Mouse (Mus musculus) heart, postnatal 4 days (tissue): ENCODE results near the gene Pcca. TPM values are rescaled to one million over a fixed set of nuclear protein-coding genes. Genes with fewer than 3 reads are reported as not detected.
A peak's percentile ranks its signal among the peaks of the same experiment; 100 is the strongest.
"Not testable (repeated sequence)": the region's sequence is repeated elsewhere in the genome, so short reads cannot be mapped to it uniquely, and the experiment has no call there.

ENCODE experiments used
- DNase-seq: peaks from one replicate; pipeline ENCODE4 v3.0.0; 2021
- total RNA-seq, 2 experiments: library from RNA; stranded (reverse); gene quantifications; 2 replicates each; pipeline ENCODE4 v1.2.3; 2021

Gene Pcca
- 10 to 100 TPM; 26.3 to 34.9 TPM for total RNA-seq

DNA sequence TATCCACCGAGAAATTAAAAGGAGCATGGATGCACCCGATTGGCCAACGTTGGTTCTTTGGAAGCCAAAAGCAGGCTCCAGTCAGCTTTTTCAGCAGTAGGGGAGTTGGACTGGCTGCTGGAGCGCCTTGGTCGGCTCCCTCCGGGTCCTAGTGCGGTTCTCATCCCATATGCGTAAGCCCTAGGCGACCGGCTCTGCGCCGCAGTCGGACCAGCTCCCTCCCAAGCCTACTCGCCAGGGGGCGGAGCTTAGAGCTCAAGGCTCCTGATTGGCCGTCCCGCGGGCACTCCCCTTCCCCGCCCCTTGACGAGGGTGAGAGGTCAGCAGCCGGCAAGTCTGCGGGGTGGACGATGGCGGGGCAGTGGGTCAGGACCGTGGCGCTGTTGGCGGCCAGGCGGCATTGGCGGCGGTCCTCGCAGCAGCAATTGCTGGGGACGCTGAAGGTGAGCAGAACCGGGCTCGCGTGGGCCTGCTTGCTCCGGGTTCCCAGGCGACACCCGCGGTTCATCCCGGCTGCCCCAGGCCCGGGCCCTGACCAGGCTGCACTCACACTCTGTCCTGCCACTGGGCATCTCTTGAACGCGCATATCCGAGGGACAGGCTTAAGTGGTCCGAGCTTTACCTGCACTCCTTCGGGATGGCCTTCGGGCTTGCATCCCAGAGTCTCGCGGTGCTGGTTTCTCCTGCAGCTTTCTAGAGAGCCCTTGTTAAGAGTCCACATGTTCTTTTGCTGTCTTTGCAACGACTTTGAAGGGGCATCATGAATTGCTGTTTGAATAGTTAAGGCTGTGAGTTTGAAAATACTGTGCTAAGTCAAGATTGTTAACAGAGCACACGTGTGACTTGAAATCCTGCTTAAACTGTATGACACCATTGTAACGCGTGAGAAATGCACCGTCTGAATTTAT is at the start of gene Pcca:
Gene Pcca, plus strand, starts transcription at position 308 of the 908 bp plus-strand sequence.
- DNase-seq: peak; percentile 97

DNA sequence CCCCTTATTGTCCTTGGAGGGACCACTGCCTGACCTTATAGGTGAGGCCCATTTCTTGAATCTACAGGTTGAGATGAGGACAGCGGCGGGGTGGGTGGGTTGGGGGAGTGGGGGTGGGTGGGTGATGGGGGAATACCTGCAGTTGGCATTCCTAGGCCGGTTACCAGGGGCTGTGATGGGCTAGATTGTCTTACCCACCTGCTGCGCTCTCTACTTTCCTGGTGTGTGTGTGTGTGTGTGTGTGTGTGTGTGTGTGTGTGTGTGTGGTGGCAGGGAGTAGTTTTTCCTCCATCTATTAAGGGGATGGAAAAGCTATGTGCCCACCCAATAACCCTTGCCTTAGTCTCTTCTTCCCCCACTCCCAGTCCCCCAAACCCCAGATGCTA is 49.7 kb upstream of the Pcca start:
- no peak for DNase-seq

DNA sequence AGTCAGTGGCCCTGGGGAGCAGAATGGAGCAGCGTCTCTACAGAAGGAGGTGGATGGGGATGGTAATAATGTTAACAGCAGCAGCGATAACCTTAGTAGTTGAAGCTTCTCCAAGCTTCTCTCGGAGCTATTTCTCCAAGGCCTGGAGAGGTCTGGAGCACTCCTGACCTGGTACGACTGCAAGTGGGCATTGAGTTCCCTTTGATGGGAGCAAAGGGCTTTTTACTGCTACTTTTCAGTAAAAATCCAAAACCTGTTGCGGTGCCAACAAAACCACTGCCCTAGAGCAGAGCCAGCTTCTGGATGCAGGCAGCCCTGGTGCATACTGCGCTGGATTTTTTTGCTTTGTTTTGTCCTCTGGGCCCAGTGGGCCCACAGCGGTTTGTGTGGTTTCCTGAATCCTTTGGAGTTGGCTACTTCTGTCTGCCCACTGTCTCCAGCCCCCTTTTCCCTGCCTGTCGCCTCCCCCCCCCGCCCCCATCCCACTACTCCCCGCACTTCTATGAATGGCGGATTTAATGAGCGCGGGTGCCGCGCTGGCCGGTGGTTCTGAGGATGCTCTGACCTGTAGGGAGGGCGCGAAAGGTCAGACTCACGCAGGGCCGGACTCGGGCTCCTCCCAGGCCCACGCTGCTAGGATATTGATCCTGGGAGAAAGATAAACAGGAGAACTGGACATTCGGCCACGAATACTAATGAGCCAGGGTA is 49.1 kb upstream of the Pcca start:
- no peak for DNase-seq

DNA sequence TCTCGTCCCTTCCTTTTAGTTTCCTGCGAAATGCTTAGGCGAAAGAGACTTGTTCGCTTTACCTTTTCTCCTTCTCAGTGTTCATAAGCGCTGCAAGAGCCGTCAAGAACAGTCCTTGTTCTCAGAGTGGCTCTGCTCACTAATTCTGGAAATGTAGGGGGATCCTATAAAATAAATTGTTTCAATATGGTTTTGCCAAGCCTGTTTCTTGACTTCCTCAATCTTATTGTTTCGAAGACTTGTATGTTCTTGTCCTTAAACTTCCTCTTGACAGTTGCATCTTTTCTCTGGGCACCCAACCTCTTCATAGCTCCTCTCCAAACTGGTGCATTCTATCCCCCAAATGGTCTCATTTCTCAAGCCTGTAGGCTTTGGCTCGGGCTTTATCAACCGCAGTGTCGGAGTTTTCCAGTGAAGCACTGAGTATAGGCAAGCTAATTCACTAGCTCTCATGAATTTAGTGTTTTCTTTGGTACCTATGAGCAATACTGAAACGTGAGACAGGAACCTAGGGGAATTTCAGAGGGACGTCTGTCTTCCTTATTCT is 48.4 kb upstream of the Pcca start:
- no peak for DNase-seq

DNA sequence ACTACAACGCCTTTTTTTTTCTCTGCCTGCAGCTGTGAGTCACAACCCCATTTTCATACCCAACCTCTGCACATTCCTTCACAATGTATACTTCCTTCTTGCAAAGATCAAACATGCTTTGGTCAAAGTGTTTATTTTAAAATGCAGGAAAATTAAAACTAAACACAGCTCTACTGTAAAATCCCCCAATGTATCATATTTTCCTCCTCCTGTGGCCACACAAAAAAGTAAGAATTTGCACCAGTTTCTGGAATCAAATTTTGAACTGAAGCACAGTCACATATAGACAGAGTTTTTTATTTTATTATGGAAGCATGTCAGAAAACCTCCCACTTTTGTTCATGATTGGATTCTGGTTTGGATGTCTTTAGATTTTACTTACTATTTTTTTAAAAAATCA is 47.5 kb upstream of the Pcca start:
- DNase-seq: no peak

DNA sequence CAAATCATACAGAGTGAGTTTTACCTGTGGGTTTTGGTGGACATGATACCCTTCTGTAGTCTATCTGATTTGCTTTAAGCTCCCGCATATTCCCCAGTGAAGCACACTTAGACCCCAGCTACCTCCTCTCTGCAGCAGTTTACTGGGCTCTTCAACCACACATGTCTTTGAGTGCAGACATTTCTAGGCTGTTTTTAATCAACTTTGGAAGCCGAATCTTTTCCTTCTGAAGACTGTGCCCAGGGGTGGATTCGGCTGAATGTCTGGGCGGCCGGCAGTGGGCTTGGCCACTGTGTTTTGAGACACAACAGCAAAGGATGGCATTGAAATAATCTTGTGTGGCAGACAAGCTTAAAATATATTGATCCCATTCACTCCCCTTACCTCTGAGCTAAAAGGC is 46.8 kb upstream of the Pcca start:
- no peak for DNase-seq

DNA sequence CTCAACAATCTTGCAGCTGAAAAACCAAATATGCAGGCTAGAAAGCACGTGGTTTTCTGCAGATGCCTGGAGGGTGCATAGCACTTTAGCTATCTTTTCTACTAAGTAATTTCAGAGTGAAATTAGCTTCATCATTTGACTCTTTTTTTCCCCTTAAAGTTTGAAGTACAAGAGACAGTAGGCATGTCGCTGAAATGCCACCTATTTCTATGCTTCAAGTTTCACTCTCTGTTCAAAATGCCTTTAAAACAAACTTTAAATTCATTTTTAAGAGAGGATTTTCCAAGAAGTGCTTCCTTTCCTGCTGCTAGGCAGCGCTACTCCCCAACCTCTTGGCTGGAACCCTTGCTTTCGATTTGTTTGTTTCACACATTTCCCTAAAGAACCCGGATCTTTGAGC is 45.1 kb upstream of the Pcca start:
- DNase-seq: no peak

DNA sequence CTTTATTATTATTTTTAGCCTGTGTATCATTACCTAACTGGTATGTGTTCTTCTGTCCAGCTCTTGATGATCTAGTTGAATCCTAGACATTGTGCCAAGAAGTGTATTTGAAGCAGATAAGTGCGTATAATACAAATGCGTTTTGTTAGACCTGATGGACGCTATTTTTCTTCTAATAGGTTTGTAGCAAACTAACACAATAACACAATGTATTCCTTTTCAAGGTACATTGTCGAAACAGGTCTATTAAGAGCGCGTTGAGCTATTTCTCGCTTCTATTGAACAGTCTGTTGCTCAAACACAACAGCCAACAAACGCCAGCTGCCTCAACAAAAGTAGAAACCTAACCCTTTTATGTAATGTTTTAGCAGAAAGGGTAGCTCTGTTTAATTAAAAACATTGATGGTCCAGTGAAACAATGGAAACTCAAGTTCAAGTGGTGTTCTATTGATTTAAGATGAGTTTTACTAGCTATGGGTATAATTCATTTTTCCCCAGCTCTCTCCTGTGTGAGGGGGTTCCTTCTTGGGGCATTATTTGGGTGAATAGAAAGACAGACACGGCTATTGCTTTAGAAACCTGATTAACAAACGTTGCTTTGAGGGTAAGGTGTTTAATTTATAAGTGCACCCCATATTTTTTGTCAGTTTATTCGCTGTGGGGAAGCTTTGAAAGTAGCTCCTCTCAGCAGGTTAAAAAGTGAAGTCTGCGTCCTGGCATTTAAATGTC is 44.3 kb upstream of the Pcca start:
- DNase-seq: no peak

DNA sequence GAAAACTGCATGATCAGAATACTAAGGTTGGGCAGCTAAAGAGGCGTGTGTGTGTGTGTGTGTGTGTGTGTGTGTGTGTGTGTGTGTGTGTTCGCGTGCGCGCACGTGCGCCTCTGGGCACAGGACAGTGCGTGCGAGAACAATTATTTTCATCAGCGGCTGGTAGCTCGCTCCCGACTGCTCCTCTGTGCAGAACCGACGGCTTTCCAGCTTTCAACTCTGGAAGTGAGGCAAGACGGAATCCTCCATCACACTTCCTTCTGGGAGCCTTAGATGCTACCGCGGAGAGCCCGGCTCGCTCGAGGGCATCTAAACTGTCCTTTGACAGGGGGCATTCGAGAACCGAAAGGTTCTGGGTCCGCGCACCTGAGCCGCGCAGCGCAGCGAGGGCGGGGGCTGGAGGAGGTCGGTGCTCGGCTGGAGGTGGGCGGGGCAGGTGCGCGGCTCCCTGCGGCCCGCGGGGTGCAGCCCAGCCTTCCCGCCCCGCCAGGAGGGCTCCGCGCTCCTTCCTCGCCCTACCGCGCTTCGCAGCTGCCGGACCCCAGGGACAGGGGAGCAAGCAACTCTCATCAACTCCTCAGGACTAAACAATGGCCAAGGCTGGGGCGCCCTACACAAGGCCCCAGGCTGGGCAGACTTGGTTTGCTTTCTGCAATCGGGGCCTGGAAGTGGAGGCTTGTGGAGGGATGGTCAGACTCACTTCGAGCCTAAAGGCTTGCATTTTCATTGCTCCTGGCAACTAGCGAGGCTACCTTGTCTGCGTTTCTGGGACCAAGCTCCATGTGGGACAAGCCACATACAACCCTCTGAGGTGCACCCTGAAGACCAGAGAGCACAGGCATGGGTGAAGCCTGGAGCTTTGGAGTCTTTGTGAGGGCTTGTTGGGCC is 43.4 kb upstream of the Pcca start, which contains the start of gene Gm10837:
Gene Gm10837, plus strand, starts transcription at position 146 of the 888 bp plus-strand sequence.
- DNase-seq: no peak

DNA sequence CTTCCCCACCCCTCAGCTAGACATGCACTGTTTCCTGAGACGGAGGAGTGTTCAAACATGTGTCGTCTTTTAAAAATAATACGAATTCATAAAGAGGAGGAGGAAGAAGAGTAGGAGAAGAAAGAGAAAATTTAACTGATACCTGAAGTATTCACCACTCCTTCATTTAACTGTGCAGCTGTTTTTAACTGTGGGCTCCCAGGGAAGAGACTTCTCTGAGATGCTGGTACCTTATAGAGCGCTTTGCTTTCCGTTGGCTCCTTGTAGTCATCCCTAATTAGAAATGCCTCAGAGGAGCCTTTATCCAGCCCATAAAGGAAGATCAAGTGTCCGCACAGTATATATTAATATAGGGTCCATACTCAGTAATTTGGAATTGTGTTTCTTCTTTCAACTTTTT is 42.6 kb upstream of the Pcca start:
- DNase-seq: no peak

DNA sequence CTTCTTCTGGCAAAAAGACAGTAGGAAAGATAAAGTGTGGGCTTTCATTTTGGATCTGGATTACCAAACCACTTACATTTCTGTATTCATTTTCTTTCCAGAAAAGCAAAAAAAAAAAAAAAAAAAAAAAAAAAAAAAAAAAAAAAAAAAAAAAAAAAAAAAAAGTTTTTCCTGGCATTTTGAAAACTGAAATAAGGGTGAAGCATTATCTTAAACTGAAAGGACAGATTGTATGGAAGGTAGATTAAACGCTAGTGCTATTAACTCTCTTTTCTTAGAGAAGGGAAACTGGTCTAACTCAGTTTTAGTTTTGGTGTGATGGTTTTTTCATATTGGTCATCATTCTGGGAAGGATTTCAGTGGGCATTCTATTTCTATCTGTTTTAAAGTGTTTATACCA is 42.1 kb upstream of the Pcca start:
- DNase-seq: no peak

DNA sequence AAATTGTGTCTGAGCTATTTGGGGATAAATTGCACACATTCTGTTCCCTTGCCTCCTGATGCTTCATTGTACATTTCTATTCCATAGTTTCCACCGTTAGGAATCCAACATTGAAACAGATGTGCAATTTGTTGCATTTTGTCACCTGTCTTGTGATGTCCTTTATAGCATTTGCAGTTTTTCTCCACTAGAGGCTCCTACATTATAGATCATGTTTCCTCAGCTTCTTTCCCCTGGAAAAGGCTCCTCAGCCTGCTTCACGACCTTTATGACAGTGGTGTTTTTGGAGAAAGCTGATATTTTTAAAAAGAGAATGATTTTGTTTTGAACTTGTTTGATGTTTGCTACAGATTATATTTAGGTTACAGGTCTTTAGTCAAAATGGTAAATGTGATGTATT is 25.1 kb upstream of the Pcca start:
- DNase-seq: no peak

DNA sequence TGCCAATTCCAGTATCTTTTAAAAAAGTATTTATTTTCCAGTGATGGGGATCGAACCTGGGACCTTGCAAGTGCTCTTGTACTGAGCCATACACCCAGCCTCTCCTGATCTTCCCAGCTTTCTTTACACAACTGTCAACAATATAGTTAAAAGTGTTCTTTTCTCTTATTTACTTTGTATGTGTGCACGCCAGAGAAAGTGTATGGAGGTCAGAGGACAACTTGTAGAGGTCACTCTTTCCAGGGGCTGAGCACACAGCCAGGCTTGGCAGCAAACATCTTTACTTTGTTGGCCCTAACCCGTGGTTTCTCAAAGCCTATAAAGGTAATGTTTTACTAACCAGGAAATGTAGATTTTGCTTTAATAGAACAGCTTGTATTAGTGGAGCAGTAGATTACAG is 22.6 kb upstream of the Pcca start:
- DNase-seq: no peak

DNA sequence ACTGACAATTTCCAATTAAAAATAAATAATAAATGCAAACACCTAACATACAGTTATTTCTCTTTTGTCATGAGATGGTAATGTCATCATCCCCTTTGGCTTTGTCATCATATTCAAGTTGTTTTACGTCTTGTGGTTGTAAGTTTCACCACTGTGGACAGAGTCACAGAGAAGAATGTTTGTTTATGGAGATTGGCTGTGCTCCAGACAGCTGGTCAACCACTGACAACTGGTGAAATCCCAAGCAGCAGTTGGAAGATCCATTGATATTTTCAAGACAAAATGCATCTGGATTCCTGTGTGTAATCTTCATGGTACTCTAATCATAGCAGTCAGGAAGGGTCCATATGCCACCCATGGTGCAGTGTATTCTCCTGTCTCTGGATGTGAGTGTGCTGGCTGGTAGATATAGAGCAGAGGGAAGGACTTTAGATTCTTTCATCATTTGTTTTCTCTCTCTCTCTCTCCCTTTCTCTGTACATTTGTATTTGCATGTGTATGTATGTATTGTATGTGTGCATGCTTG is 20.6 kb upstream of the Pcca start:
- DNase-seq: no peak

DNA sequence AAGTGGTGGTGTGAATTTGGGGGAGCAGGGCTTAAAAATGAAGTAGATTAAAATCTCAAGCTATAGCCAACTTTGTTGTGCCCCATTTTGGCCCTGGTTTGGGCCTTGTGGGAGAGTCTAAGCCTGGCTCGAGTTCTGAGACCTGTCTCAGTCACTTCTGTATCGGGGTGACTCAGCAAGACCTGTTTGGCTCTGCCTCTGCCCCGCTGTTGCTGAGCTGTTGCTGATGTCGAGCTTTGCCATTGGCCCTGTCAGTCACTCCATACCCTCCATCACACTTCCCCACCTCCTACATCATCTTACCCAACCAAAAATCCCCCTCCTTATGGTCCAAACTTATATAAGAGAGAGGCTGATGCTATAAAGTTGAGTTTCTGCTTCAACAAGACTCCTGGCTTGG is 5.6 kb upstream of the Pcca start:
- DNase-seq: no peak

DNA sequence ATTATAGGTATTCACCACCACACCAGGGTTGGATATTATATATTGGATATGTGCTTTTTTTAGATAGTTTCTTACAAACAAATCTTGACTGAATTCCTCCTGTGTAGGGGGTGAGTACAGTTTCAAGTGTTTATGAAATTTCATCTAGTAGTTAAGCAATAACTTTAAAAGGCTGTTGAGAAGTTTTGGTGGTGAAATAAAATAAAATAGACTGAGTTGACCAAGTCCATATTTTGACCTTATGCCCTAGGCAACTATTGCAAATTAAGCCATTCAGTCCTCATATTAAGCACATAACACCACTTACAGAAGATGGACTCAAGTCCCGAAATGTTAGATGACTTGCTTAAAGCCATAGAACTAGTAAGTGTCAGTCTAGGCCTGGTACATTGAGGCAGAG is 1.9 kb downstream of the Pcca start:
- DNase-seq: no peak

DNA sequence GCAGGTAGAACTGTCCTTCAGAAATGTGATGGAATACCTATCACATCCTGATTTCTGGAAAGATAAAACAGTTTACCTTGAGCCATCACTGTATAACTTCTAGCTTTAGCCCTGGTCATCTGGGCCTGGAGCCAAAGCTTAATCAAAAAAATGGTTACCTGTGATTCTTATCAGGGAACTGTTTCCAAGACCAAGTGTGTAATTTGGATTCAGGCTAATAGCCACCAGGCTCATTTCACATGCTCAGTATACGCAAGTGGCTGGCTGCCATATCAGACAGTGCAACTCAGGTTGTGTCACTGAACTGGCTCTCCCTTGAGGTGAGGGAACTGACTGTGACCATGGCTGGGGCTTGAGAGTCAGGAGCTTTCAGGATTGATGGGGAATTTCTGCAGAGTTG is 14.3 kb downstream of the Pcca start:
- DNase-seq: no peak

DNA sequence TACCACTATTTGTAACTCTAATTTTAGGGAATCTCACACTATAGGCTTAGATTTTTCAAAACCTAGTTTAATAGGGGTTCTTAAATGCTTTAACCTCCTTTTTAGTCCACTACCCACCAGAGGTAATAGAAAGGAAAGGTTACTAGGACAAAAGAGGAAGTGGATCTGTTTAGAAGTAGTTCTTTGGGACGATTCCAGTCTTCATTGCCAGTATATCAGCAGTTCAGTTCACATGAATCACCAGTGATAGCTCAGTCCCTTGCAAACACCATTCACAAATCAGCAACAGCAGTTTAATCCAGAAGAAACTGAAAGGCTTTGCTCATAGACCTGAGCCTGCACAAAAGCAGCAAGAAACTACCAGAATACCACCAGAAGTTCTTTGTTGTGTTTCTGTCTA is 14.8 kb downstream of the Pcca start:
- no peak for DNase-seq

DNA sequence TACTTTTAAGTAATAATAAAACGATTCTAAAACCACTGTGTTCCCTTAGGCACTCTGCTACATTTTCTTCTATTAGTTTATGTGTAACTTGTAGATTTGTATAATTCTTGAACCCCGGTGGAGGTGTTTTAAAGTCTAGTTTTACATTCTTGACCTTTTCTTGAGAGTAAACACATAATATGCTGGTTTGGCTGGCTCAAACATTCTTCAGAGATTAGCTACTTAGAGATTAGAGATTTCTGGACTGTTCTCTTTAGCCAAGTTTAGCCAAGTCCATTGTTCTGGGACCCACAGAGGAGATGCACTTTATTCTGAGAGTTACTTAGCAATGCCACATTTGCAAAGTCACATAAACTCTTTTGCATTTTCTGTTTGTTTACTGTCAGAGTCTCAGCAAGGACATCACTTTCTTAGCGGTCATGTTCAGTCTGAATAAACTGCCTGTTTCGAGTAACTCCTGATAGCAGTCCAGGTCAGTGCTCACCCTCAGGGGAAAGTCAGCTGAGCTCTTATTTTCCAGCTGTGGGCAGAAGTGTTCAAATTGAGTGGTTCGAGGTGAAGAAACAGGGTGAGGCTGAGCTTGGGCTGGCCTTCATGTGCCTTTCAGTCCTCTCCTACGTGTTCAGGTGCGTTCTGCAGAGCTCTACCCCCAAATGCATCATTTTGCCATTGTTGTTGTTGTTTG is 18.8 kb downstream of the Pcca start:
- DNase-seq: no peak

DNA sequence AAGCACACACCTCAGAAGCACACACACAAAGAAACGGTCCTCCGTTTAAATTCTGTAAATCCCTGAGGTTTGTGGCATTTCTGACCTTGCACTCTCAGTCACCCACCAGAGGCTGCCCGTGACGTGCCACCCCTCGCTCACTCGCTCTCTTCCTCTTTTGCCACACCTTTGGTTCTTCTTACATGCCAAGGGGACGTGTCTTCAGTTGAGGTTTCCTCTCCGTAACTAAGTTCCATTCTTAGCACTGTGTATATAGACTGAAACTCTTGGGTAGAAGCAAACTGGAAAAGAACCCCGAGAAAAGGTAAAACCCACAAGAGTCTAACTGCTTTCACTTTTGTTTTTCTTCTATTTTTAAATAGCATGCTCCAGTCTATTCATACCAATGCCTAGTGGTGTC is 23.2 kb downstream of the Pcca start:
- DNase-seq: no peak

DNA sequence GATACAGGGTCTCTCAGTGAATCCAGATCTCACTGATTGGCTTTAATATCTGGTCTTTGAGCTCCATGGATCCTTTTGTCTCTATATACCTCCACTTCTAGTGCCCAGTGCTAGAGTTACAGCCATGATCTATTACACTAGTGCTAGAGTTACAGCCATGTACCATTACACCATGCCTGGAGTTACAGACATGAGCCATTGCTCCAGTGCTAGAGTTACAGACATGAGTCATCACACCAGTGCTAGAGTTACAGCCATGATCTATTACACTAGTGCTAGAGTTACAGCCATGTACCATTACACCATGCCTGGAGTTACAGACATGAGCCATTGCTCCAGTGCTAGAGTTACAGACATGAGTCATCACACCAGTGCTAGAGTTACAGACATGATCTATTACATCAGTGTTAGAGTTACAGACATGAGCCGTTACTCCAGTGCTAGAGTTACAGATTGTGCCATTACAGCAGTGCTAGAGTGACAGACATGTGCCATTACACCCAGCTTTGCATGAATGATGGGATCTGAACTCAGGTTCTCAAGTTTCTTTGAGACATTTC is 26.8 kb downstream of the Pcca start:
- DNase-seq: not testable (repeated sequence)
